Mouse (Mus musculus) telencephalon, adult 2 months (tissue): ENCODE measurements around the gene Avil.
"Not testable (repeated sequence)": the region's sequence is repeated elsewhere in the genome, so short reads cannot be mapped to it uniquely, and the experiment has no call there.

Experiments used
- DNase-seq: peaks from one replicate; pipeline ENCODE4 v3.0.0-alpha.2; 2011; ENCODE audit warnings: low read depth, low spot score

The Avil gene

DNA sequence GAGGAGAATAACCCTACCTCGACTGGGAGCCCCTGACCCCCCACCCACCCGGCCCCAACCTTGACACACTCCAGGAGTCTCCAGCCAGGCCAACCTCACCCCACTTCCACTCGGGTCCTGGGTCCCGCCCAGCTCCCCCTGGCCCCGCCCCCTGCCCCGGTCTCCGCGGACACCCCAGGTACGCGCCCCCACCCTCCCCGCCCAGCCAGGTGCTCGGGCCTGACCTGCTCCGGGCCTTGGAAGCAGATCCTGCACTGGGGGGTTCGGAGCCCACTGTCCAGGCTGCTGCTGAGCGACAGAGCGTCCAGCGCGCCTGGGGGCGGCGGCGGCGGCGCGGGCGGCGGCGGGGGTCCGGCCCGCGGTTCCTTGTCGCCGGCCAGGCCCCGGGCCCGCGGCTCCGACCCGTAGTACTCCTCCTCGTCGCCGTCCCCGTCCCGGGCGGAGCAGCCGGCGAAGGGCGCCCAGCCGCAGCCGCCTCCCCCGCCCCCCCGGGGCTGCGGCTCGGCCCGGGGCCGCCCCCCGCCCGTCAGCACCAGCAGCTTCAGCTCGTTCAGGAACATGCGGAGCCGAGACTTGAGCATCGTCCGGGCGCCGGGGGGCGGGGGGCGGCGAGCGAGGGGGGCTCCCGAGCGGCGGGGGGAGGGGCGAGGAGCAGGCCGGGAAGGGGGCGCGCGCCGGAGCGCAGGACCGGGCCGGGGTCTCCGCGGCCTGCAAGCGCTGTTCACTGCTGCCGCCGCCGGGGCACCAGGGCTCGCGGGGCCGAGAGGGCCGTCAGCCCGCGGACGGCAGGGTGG lies 58.9 kb downstream of the Avil start:
- no peak for DNase-seq

GRCm38 (mm10) chr10:127059968-127060916 lies 59.7 kb downstream of the Avil start, which contains the start of gene March9:
Gene March9, minus strand, starts transcription at chr10:127060184.
- DNase-seq = no peak

DNA sequence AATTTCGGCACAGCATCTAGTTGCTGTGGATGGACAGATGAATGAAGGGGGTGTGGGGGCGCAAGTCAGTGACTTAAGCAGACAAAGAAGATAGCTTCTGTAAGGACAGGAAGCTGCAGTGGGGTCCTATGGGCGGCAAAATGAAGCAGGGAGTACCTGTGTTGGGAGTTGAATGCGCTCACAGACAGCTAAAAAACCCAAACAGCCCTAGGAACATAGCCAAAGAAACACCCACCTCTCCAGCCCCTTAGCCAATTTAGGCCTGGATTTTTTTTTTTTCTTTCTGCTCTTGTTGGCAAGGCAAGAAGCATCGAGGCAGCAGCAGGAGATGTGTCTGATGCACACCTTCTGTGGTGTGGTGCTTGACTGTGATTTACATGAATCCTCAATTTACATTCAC lies 60.6 kb downstream of the Avil start:
- DNase-seq = no peak

DNA sequence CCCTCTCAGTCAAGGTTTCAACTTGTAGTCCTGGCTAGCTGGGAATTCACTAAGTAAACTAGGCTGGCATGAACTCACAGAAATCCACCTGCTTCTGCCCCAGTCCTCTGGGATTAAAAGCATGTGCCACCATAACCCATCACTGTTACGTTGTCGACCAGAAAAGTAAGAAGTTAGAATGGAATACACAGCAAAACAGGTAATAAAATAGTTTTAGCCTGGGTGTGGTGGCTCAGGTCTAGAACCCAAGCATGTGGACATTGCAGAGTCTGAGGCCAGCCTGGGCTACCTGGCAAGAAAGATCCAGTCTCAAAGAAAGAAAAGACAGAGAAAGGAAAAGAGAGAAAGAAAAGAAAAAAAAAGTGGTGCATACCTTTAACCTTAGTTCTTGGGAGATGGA lies 61.0 kb downstream of the Avil start:
- DNase-seq = no peak

DNA sequence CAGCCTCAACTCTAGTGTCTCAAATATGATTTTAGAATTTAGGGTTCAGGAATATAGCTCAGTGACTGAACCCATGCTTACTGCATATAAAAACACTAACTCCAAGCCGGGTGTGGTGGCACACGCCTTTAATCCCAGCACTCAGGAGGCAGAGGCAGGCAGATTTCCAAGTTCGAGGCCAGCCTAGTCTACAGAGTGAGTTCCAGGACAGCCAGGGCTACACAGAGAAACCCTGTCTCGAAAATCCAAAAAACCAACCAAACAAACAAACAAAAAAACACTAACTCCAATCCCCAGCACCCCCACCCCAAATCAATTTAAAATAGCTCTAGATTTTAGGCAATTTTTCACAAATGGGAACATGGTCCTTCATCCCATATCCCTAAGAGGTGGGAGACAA lies 61.6 kb downstream of the Avil start:
- not testable (repeated sequence) for DNase-seq

GRCm38 (mm10) chr10:127062503-127062902 lies 62.0 kb downstream of the Avil start:
- DNase-seq = no peak

DNA sequence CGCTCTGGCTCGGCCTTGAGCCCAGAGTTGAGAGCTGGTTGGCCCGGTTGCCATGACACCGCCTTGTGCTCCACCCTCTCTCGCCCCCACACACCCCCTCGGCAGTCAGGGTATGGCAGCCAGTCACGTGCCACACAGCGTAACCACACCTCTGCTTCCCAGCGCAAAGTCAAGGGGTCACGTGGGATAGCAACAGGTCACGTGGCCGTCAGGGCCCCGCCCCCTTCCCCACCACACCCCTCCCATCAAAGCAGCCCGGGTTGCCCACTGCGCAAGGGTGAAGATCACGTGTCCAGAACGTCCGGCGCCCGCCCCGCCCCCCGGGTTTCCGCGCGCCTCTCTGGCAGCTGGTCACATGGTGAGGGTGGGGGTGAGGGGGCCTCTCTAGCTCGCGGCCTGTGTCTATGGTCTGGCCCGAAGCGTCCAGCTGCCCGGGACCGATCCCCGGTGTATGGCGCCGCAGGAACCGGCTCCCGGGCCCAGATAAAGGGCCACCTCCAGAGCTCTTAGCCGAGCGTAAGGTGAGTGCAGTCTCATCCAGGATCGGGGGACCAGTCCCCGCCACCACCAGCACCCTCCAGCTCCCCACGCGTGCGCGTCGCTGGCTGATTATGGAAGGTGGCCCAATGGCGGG lies 62.8 kb downstream of the Avil start, which contains the start of gene Cdk4:
Cdk4 (plus strand) TSS at position 296 of the 634 bp plus-strand sequence.
- peak; percentile 98 for DNase-seq

DNA sequence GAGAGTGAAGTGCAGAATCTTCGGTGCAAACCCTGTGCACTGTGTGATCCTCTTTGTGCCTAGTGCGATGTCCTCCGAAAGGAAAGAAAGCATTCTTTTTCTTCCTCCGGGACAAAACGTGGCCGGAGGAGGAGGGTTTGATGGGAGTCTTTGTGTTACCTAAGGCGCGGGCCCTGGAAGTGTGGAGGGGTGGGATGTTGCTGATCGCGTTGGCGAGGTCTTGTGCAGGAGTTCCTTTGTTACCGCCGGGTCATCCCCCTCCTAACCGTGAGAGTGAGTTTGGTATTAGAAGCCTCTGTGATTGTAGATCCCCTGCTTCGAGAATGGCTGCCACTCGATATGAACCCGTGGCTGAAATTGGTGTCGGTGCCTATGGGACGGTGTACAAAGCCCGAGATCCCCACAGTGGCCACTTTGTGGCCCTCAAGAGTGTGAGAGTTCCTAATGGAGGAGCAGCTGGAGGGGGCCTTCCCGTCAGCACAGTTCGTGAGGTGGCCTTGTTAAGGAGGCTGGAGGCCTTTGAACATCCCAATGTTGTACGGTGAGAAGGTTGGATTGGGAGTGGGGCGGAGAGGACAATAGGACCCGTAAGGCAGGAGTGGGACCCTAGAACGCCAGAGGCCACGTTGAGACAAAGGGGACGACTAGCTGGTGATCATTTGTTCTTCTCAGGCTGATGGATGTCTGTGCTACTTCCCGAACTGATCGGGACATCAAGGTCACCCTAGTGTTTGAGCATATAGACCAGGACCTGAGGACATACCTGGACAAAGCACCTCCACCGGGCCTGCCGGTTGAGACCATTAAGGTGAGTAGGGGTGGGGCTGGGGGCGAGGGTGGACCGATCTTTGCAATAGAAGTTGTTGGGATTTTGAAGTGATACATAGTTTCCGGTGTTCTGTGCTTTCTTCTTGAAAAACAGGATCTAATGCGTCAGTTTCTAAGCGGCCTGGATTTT lies 63.7 kb downstream of the Avil start:
- no peak for DNase-seq

GRCm38 (mm10) chr10:127065981-127066380 lies 65.5 kb downstream of the Avil start:
- DNase-seq = no peak

DNA sequence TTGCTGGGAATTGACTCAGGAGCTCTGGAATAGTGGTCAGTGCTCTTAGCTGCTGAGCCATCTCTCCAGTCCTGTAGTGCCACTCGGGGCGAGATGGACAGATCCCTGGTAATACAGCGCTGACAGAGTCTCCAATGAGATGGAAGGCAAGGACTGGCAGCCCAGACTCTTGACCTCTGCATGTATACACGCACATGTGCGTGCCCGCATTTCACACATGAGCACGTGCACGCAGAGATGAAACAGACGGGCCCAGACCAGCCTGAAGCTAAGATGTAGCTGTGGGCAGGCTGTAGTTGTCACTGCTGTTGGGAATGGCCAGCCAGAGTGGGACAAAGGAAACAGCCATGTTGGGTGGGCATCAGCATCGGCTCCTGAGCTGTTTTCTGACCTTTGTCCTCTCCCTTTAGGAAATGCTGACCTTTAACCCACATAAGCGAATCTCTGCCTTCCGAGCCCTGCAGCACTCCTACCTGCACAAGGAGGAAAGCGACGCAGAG lies 66.1 kb downstream of the Avil start:
- DNase-seq = no peak

- DNase-seq = no peak
Observed at GRCm38 (mm10) chr10:127068360-127069038, 68.0 kb downstream of the Avil start.

GRCm38 (mm10) chr10:127069281-127070189 lies 69.0 kb downstream of the Avil start:
- no peak for DNase-seq
